Mouse (Mus musculus): ENCODE data around the gene Dock4. TPM values are rescaled to one million over a fixed set of nuclear protein-coding genes. Genes with fewer than 3 reads are reported as not detected.

Gene Dock4
- total RNA-seq, 2 experiments from 2014 or later: 8.2 to 10.1 TPM

DNA sequence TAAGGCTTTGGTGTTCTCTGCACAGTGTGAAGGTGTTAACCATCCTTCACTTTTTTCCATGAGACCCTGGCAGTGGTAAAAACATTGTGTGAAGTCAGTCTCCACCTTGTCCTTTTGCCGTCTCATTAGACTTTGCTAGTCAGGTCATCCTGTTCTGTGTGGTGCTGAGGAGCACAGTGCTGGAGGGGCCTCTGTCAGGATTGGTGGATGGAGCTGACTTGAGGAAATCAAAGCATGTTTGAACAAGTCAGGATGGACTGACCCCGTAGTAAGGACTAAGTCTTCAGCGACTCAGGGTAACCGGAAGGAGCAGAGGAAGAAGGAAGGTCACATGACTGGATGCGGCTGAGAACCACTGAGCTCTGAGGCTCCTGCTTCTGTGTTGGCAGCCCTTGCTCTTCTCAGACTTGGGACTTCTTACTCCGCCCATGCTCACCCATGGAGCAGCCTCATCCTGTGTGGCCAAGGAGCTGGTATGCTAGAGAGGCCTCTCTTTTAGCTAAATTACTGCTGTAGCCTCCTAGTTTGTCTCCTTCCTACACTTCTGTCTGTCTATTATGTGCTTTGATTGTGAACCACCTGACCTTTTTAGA, 14.0 kb downstream of the Dock4 start:
- no peak for DNase-seq (ENCODE audit: low spot score)

DNA sequence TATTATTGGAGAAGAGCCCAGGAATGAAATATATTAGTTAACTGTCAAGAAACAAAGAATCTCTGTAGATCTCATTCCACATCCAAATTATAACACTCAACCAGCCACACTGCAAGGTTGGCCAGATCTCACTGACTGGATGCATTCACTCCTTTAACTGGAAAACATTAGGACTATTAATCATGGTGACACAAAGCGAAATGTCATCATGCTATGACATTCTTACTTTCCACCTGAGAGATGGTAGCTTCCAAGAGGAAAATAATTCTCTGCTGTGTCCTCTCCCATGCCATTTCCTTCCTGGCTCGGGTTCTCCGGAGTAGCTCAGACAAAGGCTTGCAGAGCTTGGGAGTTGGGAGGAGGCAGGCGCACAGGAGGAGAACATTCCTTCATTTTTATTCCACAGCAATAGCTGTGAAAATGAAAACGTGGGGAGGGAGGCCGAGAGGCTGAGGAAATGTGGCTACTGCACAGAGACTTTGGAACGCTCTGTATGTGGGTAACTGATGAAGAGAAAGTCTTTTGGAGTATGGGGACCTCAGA, 17.0 kb downstream of the Dock4 start:
- DNase-seq (ENCODE audit: low spot score): no peak

DNA sequence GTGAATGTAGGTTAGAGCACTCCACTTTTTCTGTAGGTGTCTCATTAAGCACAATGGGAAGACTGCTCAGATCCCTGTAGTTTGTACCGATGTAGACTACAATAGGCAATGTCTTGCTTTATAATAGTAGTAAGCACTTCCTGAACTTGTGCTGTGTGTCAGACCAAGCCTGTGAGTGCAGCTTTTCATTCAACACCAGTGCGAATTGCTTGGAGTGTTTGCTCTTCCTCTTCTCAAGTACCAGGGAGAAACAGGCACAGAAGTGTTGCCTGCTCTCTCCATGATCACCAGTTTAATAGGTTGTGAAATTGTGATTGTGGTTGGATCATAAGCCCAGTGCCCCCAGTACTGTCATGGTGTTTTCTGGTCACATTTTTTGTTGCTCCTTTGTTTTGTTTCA, 18.1 kb downstream of the Dock4 start:
- no peak for DNase-seq (ENCODE audit: low spot score)

DNA sequence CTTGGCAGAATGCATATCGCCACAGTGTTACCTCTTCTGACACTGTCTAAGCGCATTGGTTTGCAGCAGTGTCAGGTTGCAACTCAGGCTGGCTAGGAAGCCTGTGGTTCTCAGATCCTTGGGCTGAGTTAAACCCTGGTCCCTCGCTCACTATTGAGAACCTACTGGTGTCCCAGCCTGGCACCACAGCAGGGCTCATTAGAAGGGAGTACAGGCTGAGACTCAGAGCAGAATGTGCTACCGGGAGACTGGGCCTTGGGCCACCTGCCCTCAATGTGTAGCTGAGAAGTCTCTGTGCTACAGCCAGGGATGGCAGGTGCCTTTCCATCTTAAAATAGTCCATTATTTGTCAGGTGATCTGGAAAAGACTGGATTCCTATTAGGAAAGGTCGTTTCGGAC, 18.5 kb downstream of the Dock4 start:
- DNase-seq (ENCODE audit: low spot score): peak; percentile 62

DNA sequence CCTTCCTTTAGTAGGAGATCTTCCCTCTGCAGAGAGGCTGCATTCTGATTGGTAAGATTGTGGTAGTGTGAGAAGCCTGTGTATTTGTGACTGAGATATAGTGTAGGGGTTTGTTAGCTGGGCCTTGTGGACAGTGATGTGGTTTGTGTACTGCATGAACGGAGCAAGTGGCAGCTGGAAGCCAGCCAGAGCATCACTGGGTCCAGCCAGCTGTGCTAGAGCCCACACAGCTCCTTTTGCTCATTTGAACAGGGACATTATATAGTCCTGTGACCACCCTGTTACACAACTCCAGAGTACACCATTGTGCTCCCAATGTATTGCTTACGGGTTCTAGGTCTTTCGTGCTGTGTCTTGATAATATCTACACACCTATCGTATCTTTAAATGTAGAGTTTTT, 22.5 kb downstream of the Dock4 start:
- DNase-seq (ENCODE audit: low spot score): no peak

DNA sequence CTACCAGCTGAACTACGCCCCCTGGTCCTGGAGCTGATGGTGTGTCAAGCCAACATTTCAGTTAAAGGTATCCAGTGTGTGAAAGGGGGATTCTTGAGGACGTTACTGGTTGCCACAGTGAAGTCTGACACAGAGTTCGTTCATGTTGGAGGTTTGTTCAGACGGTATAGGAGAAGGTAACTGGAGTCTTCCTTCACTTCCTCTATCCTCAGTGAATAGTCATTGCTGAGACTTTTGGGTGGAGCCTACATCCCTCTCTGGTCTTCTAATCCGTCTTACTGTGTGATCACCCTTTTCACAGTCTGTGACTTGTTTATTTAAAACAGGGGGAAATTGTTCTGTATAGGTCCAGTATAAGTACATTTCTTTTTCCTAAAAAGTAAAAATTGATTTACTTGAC, 23.3 kb downstream of the Dock4 start:
- DNase-seq (ENCODE audit: low spot score): no peak

DNA sequence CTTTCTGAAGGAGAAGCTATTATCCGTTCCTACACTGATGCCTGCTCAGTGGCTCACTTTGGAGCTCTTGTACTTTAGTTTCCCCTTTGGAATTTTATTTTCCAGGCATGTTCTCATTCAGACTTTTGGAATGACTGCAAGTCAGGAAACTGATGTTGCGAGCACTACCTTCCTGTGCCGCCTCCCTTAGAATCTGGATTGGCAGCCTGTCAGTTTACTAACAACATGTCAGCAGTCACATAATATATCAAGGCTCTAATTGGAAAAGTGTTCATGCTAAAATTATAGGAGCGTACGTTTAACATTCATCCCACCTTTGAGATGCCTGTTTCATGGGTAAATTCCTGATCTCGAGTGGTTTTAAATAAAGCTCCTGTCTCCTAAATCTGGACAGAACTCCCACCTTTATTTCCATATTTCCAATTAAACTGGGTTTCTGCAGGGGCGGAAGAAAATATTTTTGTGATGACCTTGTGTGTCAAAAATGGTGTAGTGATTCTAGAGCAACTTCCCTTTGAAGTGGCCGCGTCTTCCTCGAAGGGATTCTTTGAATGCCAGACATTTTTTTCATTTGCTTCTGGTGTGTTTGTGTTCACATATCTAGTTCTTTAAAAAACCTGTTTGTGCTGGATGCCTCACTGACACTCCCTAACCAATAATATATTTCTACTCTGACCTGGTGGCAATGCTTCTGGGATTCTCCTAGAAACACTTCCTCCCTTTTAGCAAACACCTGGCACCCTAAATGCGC, 26.1 kb downstream of the Dock4 start:
- DNase-seq (ENCODE audit: low spot score): no peak

DNA sequence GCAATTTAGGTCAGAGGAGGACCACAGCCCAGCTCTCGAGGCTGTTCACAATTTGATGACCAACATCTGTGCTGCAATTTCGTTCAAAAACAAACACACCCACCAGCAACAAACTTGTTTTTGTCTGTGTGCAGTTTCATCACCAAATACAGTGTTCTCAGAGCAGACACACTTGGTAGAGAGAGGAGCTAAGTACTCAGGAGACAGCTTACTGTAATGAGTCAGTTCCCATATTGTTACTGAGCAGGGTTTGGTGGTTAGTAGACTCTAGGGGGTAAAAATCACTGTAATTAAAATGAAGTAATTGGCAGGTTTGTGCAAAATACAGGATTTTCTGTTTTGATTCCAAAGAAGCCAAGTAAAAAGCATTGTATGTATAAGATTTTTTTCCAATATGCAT, 28.0 kb downstream of the Dock4 start:
- no peak for DNase-seq (ENCODE audit: low spot score)

DNA sequence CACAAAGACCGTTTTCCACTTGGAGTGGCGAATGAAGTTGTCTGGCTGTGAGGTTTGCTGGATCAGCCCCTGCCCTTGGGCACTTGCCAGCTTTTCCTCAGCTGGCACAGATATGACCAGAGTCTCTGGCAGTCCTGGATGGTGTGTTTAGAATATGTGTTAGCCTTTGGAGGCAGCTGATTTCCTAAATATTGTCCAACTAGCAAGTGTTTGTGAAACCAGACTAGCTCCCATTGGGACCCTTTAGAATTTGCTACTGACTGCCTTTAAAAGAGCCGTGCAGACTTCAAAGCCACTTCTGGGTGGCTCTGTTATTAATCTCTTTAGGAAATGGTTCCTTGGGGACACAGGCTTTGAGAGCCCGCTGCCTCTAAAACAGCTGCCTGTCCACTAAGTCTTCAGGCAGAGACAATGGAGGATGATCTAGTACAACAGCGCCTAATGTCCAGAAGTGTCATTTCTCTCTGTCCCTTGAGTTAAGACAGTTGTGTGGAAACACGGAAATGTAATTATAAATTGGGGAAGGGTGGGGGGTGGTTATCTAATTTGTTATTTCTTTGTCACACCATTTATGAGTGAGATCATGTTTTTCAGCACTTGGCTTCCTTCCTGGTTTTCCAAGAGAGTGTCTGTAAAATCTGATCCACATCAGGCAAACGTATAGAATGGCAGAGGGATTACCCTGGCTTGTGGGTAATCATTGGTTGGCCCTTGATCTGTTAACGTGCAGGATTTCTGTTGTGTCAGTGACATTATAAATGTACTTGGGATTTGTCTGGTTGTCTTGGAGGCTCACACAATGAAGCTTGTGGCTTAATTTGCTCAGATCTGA, 32.1 kb downstream of the Dock4 start:
- DNase-seq (ENCODE audit: low spot score): no peak

DNA sequence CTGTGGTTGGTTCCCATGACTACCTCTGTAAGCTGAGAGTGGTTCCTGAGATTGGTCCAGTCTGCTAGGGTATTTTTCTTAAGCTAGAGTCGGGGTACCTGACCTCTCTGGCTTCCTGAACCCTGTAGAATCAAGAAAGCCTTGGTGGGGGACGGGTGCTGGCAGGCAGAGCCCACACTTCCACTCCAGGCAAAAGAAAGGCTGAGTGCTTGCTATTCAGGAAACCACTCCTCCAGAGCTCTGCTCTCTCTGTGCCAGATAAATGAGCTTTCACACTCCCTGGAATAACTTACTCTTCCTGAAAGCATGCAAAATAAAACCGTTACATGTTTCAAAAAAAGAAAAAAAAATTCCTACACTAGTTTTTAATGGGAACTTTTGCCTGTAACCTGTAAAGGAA, 38.5 kb downstream of the Dock4 start:
- DNase-seq (ENCODE audit: low spot score): no peak

DNA sequence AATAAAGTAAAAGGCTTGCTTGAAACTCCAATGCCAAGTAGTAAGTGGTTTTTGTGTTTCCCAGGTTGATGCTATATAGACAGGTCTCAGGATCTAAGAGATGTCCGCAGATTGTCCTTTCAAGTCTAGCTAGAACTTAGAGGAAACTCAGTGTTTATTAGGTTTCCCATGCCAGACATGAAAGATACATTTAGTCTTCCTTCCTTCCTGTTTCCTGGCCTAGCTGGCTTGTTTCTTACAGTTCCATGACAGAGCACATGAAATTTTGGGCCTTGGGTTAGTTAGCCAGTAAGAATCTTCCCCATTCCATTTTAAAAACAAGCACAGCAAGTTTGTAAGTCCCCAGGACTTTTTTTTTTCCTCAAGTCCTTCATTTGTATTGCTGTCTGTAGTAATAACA, 39.5 kb downstream of the Dock4 start:
- DNase-seq (ENCODE audit: low spot score): no peak

DNA sequence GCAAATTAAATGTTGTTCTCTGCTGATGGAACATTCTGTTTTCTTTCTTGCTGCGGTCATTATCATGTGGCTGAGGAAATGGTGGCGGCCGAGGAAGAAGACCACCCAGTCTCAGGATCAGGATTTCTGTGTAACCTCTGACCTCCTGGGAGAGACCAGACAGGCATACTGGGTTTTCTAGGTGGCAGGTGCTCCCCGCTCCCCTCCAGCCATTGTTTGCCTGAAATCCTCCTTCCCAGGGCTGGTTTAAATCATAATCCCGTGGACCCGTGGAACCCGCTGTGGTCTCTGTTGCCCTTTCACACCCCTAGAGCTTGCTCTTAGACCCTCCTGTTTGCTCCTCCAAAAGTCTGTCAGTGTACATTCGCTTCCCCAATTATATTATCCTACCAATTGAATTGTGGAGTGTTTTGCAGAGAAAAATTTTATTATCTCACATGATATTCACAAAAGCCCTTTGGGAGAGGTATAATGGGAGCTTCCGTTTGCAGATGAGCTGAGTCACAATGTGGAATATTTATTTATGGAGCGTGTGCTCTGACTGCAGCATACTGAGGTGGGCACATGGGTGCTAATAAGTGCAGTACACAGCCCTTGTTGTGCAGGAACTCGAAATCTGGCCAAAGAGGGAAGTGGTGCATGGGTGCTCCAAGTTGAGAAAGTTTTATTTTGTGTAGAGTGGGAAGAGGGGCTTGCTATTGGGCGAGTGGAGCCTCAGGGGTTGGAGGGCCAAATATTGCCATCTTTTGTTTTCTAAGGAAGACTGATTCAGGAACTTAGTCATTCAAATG, 40.5 kb downstream of the Dock4 start:
- no peak for DNase-seq (ENCODE audit: low spot score)

DNA sequence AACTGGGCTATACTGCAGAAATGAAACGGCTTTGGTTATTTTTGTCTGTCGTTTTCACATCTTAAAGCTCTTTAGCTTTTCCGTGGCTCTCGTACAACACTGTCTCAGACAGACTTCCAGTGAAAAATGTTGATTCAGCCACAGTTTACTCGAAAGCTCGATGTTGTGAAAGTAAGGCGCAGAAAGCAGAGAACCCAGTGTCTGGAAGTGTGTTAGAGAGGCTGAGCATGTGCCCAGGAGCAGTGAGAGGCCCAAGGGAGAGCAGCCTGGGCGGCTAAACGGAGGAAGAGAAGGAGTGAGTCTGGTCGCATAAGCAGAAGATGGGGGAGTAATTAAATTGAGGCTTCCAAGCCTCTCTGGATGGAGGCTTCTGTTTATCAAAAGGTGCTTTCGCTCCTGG, 50.6 kb downstream of the Dock4 start:
- no peak for DNase-seq (ENCODE audit: low spot score)

DNA sequence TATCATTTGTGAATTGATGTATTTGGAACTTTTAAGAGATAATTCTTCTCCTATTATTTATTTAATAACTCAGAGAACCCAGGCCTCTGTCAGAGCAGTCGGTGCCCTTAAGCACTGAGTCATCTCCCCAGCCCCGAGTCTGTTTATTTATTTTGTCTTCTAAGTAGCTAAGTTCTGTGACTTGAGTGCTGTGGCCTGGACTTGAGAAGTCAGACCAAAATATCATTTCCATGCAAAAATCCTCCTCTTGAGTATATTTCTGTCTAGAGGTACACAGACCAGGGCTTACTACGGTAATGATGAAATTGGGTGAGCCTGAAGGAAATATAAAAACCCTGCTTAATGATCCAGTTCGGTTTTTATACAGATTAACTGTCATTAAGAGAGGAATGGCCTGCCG, 52.1 kb downstream of the Dock4 start:
- no peak for DNase-seq (ENCODE audit: low spot score)

DNA sequence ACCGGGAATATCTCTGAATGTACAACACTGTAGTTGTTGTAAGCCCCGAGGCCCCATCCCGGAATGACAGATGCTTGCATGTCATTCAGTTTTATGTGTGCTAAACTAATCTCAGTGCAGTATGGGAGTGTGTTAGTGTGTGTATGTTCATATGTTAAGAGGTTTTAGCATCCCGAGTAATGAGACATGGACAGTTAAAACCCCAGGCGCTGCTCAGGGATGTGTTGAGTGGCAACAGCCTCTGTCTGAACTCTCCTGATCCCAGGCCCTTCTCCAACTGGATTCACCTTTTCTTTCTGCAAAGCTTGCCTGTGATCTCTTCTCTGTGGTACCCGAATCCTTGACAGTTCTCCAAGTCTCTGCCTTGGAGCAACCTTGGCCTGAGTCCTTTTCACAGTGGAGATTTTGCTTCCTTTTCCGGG, 52.5 kb downstream of the Dock4 start:
- no peak for DNase-seq (ENCODE audit: low spot score)

DNA sequence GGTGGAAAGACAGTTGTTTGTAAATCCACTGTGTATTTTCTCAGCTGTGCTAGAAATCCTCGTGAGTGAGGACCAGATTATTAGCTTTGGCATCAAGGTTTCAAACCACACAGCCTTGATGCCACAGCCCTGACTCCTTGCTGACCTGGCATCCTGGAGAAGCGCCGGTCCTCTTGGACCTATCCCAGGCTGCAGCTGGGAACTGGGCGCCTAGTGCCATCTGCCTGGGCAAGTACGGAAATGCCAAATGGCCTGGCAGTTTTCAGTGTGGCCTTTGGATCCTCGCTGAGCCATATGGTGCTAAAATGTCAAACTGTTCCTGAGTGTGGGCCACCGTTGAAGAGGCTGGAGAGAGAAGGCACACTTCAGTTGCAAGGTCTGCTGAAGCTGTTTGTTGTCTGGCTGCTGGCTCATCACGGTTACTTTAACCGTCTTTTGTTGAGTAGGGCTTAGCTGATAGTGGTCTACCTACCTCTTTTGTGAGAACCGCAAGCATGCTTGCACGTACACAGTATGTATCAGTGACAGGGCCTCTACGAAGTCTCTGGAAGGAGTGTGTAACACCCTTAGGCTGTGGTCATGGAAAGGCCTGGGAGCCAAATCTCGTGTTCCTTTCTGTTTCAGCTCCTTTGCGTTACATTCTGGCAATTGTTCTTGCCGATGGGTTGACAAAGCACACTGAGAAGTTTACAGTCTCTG, 53.3 kb downstream of the Dock4 start:
- DNase-seq (ENCODE audit: low spot score): peak; percentile 82

DNA sequence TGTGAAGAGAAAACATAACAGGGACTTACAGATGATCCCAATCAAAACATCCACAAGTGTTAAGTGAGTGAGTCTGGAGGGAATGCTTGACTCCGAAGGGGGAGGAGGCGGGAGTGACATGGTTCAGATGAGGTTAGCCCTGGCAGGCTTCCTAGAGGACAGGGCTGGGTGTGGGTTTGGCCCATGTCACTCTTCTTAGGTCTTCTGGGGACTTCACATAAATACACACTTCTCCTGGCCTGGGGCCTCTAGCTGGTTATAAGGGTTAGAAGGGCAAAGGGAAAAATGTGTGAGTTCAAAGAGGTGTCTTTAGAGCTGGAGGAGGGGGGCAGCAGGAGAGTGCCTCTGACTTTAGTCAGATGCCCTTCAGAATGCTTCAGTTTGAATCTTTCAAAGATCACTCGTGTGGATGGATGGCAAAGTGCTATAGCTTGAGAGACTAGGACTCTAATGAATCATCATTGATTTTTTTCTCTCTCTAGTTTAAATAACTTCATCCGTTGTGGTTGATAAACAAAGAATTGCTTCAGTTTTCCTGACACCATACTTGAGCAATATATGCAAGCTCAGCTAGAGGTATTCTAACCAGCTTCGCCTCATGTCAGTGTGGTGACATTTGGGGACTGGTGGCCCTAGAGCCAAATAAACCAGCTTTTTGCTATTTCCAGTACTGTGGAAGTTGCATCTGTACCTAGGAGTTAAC, 54.0 kb downstream of the Dock4 start:
- DNase-seq (ENCODE audit: low spot score): peak; percentile 80

DNA sequence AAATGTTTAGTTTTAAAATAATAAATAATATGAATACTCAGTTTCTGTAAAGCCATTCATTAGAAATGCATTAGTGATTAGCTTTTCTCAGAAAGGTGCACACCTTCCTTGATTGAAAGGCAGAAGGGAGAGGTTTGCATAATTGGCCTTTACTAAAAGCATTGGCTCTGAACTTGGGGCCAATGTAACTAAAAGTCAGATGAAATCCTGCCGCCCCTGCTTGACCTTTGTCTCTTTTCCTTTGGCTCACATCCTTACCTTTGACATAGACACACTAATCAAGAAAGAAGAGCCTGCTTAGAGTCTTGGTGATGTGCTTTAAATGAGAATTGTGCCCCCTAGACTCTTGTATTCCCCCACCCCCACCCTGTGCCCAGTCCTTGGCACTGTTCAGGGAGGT, 55.4 kb downstream of the Dock4 start:
- no peak for DNase-seq (ENCODE audit: low spot score)

DNA sequence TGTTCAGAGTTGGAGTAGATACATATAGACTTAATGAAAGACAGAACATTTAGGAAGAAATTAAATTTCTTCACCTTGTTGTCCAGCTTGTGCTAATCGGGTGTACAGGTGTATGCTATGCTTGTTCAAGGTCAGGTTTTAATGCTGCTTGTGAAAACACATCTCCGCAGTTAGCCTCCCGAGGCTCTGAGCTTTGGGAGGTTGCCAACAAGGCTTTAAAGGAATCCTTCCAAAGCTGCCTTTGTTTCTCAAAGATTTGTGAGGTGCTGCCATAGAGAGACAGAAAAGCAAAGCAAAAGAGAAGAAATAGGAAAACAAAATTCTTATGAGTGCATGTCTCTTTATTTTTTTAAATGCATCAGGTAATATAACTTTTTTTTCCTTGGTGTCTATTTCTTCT, 57.8 kb downstream of the Dock4 start:
- no peak for DNase-seq (ENCODE audit: low spot score)

DNA sequence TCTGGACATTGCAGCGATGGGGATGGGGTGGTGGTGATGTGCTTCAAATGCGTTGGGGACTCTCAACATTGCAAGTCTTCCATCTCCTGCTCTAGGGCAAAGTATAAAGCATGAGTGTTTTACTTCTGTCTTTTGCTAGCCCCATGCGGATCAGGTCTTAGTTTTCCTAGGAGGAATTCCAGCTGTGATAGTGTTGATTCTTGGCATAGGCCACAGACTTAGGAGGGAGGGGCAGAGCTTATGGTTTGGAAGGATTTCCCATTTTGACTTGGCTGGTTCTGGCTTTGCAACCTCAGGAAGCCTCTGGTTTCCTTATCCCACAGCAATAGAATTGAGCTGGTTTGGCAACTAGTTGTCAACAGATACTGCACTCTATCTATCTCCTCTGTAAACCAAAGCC, 58.9 kb downstream of the Dock4 start:
- DNase-seq (ENCODE audit: low spot score): no peak

Data from gastrocnemius, adult 18-20 months (tissue).